Mouse (Mus musculus) heart, adult 2 months (tissue): ENCODE data around the gene Ifitm10.

Experiments
- CTCF ChIP-seq: fragments of 200-600 bp; IDR thresholded peaks from 2 replicates; pipeline ENCODE4 v1.8.1; 2022; ENCODE audit warnings: antibody characterized with exemption, mild to moderate bottlenecking, moderate library complexity
- EP300 ChIP-seq: fragments of 200-500 bp; IDR thresholded peaks from 2 replicates; pipeline ENCODE4 v1.6.1; 2011; ENCODE audit warnings: low read depth, low read length, control low read depth; ENCODE audit not compliant: insufficient read depth
- POLR2A ChIP-seq: fragments of 200-500 bp; IDR thresholded peaks from 2 replicates; pipeline ENCODE4 v1.6.1; 2011; ENCODE audit warnings: mild to moderate bottlenecking, low read depth, low read length, control low read depth; ENCODE audit not compliant: insufficient read depth

DNA sequence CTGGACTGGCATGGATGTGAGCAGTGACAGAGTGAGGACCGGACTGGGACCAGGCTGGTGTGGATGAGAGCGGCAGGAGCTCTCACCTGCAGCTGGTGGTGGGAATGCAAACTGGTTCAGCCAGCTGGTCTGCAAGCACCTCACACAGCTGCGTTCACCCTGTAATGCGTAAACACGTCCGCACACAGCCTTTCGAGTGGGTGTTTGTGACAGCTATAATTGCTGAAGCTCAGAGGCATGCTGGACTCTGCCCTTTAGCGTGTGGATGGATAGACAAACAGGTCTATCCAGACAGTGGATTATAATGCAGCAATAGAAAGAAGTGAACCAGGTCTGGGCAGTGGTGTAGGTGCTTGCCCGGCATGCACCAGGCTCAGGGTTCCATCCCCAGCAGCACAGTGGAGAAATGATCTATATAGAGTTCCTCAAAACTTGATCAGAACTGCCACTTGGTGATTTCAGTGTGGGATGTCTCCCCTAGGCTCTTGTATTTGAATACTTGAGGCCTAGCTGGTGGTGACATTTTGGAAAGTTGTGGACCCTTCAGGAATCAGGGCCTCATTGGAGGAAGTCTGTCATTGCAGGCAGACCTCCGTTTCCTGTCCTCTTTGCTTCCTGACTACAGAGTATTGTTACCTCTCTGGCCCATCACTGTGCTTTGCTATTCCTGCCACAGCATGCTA is 31.8 kb downstream of the Ifitm10 start:
- TF ChIP-seq EP300 = no peak
- no peak for TF ChIP-seq POLR2A
- no peak for TF ChIP-seq CTCF
